Mouse (Mus musculus) kidney, postnatal 10 days (tissue): ENCODE measurements around the gene Gzmm.
A peak's percentile ranks its signal among the peaks of the same experiment; 100 is the strongest.

Experiments used
- DNase-seq: peaks from one replicate; pipeline ENCODE4 v3.0.0; 2021; ENCODE audit warnings: mixed read lengths

The Gzmm gene

DNA sequence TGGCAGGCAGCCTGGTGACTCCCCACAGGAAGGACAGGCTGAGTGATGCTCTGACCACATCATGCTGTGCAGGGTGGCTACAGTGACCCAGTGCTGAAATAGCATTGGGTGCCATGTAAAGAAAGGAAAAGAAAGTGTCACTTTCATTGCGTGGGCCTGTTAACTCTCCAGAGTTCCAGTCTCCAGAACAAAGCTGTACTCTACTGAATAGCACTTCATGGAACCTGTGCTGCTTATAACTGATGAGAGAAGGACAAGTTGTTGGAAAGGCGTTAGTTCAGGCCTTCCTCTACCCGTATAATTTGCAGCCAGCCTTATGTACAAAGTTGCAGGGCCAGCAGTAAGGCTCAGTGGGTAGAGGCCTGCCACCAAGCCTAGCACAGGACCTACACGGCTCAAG, at the start of gene Gzmm:
Gene Gzmm (plus strand): TSS at position 301 of the 400 bp plus-strand sequence.
- DNase-seq = no peak

DNA sequence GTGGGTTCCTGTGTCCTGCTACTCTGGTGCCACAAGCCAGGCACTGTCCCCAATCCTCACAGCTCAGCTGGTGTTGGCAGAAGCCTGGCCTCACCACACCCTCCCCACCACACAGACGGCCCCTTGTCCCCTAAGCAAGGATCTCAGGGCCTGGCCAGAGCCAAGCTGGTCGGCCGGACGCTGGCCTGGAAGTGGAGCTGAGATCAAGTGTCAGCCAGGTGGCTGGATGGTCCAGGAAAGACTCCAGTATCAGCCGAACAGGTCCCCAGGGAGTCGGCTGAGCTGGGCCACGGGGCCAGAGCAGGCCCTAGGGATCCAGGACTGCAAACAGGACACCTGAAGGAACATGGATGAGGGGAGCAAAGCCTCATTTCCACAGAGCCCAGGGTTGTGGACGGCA, 43.1 kb upstream of the Gzmm start, which contains the start of gene Odf3l2:
Gene Odf3l2 (minus strand): TSS at position 28 of the 400 bp plus-strand sequence.
- DNase-seq = no peak

DNA sequence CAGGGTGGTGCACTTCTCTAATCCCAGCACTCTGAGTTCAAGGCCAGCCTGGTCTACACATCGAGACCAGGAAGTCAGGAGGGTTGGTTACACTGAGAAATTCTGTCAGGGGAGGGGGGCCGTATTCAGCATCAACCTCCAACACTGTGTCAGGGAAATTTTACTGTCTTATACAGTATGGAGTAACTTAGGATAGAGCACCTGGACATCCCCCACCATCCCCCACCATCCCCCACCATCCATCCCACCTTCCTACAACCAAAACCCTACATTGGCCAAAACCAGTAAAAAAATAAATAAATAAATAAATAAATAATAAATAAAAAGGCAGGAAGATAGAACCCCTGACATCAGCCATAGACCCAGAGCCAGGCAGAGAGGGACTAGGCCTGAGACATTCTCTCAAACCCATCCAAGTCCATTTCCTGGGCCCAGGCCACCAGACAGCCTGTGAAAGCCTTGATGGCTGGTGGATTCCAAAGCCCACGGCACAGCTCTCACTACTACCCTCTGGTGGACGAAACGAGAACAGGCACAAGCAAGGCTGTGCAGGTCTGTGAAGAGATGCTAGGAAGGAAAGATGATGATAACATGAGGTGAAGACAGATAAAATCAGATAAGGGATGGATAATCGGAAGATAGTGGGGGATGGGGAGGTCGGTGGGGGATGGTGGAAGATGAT, 39.6 kb upstream of the Gzmm start:
- DNase-seq = peak; percentile 86

DNA sequence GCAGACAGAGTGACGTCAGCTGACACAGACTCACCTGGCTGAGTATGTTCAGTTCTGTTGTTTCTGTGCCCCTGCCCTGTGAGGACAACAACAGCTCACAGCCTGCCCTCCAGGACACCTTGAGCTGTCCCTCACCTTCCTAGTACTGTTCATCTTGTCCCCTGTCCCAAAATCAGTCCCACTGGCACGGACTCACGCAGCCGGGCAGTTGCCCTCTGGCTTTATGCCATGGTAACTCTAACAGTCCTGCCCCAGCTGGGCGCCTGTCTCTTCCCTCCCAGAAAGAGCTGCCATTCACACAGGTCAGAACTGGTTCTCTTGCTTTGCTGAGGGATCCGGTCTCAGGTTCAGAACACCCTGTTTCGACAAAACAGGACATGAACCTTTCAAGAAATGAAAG, 36.0 kb upstream of the Gzmm start:
- DNase-seq = no peak

DNA sequence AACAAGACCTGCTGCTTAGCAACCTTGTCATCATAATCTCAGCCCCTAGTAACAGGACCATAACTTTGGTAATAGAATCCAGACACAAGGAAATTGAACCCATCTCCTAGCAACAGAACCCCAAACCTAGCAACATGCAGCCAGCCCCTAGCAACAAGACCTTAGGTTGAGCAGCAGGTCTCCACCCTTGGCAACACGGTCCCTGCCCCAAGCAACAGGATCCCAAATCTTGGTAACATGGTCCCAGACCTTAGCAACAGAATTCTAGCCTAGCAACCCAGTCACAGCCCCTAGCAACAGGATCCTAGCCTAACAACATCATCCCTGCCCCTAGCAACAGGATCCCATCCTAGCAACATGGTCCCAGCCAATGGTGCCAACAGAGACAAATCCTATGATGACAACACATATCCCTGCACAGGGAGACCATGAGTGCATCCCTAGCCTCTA, 33.8 kb upstream of the Gzmm start:
- no peak for DNase-seq

DNA sequence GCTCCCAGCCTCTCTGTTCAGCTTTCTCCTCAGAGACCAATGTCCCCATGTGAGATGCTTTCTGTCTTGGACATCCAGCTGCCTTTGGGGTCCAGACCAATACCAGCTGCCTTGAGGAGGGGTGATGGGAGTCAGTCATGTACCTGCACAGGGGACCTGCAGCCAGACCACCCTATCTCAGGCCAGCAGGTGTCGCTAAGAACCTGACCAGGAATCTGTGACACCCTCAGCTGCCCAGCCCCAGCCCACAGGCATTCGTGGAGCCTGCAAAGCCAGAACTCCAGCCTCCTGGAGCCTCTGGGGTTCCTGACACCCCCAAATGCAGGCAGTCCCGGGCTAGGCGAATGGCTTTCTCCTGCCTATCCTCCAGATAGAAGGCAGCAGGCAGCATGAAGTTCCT, 30.0 kb upstream of the Gzmm start:
- peak; percentile 64 for DNase-seq

DNA sequence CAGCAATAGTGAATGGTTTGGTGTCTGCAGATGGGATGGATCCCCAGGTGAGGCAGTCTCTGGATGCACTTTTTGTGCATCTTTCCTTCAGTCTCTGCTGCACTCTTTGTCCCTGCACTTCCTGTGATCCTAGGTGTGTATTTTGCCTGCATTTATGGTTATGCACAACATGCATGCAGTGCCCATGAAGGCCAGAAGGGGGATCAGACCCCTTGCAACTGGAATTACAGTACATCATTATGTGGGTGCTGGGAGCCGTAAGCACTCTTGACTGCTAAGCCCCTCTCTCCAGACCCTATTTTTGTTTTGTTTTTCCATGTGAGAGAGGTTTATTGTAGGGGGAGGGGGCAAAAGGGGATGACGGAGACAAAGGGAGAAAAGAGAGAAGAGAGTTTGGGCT, 28.5 kb upstream of the Gzmm start:
- peak; percentile 31 for DNase-seq

DNA sequence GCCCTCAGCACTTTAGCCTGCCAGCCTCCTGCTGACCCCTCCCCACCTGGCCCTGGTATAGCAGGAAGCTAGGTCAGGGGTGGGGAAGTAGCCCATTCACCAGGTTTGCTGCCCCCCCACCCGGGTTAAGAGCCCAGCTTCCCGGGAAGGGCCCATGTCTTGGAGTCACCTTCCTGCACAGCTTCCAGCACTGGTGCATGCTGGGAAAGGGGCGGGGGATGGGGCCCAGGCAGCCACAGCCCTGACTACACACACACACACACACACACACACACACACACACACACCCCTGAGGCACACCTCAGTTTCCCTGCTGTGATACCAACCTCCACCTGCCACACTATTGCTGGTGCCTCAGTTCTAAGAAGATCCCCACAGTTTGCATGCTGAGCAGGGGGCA, 27.0 kb upstream of the Gzmm start:
- peak; percentile 30 for DNase-seq

DNA sequence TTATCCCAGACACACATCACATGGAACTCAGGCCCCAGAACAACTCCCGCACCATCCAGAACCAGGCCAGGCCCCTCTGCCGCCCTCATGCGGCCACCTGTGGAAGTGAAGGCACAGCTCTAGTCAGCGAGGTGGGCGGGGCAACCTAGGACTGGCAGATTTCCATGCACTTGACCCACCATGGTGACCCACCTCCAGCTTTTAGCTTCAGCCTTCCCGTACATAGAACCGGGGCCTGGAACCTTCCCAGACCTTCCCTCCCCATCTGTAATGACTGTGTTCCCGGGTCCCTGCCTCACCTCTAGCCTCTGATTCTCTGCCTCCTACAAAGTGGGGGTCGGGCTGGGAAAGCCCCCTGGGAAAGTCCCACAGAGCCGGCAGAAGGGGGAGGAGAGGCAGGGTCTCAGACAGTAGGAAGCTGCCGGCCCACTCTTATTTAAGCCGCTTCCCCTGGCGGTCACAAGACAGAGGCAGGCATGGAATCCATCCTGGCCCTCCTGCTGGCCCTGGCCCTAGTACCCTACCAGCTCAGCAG, 24.6 kb upstream of the Gzmm start, which contains the start of gene Madcam1:
Gene Madcam1 (plus strand): TSS at position 429 of the 535 bp plus-strand sequence.
- peak; percentile 84 for DNase-seq

DNA sequence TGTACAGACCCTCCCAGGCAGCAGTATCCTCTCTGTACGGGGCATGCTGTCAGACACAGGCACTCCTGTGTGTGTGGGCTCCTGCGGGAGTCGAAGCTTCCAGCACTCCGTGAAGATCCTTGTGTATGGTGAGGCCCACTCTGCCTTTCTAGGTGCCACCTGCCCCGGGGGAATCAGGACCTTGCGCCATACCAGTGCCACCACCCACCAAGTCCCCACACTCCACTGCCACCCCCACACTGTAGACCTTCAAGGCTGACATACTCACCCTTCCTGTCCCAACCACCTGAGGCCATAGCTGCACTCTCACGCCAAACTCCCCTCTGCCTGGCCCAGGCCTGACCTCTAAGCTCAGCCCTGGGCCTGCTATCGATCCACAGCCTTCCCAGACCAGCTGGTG, 23.8 kb upstream of the Gzmm start:
- no peak for DNase-seq

DNA sequence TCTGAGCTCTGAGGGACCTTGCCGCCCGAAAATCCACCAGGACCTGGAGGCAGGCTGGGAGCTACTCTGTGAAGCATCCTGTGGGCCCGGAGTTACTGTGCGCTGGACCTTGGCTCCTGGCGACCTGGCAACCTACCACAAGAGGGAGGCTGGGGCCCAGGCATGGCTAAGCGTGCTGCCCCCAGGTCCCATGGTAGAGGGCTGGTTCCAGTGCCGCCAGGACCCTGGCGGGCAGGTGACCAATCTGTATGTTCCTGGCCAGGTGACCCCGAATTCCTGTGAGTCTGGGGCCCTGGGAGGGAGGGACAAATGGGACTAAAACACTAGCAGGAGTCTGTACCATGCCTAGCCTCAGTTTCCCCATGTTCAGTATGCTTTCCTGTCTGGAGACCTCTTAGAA, 22.3 kb upstream of the Gzmm start:
- DNase-seq = no peak

DNA sequence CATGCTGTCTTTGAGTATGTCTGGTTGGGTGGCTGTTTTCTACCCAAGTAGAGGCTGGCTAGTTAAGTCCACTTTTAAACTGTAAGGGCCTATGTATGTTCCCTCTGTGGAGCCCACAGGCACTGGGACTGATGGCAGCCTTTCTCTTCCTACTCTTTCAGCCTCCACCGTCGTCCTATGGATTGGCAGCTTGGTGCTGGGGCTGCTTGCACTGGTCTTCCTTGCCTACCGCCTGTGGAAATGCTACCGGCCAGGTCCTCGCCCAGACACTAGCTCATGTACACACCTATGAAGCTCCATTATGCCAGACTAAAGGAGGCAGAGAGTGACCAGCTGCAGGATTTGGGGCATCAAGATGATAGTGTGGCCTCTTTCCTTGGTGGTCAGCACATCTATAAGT, 20.7 kb upstream of the Gzmm start:
- DNase-seq = no peak

DNA sequence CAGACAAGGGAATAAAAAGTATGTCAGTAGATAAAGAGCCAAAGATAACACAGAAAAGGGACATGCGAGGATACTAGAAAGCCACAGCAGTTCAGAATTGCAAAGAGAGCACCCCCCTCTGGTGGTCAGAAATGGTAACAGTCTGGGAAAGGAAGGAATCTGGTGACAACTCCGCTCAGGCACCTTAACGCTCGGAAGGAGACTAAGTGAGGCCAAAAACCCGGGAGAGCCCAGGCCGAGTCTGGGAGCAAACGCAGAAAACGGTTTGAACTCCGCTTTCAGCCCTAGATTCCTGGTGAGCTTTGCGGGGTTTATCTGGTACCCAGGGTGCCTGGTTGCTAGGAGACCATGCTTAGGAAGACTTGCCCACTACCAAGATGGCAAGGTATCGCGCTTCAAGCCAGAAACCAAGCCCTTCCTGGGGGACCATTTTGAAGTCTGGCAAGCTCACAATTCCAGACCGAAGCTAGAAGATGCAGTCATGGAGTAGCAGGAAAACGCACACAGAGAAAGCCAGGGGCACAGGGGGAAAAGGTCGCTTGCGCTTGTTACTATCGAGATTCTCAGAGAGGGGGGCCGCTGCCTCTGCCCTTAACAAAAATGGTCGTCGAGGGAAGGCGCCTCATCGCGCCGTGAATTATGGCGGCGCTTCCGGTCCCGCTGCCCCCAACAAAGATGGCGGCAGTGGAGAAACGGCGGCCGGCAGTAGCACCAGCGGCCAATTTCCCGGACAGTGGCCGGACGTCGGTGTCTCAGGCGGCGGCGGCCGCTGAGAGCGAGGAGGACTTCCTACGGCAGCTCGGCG, 19.8 kb upstream of the Gzmm start, which contains the start of gene Tpgs1:
Gene Tpgs1 (plus strand): TSS at position 599 of the 805 bp plus-strand sequence.
- peak; percentile 93 for DNase-seq

DNA sequence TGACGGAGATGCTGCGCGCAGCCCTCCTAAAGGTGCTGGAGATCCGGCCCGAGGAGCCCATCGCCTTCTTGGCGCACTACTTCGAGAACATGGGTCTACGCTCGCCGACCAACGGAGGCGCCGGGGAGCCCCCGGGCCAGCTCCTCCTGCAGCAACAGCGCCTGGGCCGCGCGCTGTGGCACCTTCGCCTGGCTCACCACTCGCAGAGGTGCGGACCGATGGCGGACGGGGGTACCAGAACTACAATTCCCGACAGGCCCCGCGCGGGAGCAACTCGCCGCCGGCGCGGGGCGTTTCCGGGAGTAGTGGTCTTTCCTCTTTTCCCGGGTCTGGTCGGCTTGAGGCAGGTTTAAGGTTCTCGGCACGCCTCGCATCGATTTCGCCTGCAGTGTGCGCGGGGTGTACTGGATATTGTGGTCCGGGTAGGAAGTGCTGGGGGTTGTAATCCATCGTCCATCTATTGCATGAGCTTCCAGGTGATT, 19.2 kb upstream of the Gzmm start:
- DNase-seq = peak; percentile 86

DNA sequence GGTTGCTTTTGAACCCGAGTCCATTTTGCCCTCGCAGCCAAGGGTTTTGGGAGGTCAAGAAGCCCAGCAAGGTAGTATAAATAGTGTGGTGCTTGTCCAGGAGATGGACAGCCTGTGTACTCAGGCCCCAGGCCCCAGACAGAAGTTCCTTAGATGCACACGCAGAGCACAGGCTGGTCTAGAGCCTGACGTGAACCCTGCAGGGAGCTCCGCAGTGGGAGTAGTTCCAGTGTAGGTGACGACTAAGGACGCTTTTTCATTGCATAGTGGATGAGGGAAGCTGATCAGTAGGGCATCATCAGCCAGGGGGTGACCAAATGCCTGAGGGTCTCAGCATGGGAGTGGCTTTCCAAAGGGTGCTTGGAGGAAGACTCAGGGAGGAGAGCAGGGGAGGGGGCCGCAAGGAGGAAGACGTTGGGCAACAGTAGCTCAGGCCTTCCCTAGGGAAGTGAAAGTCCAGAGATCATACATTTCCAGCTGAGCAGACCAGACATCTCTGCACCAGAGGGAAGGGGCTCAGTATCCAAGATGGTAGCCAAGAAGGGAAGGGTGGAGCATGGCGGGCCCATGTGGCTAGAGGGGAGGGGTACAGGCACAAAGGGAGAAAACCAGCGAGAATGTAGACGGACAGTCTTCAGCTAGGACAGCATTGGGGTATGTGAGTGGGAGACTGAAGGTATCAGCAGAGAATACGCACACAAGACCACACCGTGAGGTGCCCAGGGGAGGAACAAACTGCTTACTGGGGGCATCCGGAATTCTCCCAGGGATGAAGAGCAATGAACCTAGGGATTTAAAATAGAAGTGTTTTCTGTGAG, 18.5 kb upstream of the Gzmm start:
- no peak for DNase-seq

DNA sequence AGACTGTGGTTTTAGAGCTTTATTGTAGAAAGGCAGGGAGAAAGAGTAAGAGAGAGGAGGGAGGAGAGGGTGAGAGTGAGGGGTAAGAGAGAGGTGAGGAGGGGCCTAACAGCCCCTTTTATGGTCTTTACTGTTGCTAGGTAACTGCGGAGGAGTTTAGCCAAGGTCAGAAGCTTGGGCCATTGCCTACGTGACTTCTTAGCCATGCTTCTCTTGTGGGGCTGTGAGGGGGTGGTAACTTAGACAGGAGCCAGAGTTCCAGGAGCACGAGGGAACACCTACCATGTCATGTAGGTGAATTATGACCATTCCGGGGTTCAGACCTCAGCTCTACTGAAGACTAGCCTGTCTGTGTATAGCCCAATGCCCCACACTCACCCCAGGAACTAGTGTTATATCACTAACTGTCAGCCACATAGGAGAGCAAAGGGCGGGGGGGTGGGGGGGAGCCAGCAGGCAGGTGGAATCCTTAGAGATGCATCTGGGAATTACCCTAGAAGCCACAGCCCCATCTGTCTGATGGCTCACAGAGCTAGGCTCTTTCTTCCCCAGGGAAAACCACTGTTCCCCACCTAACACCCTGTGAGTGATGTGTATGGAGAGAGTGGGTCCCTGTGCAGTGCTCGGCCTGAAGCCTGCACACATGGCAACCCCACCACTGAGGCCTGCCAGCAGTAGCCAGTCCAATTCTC, 17.3 kb upstream of the Gzmm start:
- DNase-seq = peak; percentile 18

DNA sequence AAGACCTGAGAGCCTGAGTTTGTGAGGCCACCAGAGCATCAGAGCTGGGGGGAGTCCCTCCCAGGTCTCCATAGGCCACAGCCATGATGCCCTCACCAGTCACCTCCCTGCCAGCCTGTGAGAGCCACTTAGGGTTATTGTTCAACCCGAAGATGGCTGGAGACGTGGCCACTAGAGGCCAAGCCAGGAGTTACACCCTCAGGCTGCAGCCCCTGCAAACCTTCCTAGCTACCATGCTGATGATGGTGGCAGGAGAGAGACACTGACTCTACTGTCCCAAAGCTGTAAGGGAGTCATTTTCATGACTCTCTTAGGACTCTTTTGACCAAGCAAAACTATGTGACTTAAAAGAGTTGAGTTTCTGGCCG, 16.7 kb upstream of the Gzmm start:
- DNase-seq = no peak

DNA sequence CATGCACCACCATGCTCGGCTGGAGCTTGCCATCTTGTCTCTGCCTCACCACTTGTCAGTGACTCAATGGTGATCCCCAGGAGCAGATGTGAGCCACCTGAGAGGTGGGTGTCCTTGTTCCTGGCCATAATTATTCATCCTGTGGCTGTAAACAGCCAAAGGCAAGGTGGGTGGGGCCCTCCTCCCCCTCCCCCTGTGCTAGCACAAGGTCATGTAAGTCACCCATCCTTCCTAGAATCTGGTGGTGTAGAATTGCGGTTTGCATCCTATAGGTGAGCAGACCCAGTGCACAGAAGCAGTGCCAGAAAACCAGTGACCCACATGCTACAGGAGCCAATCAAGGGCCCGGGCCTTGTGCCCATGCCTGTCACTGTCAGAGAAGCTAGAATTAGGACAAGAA, 15.8 kb upstream of the Gzmm start:
- DNase-seq = no peak

DNA sequence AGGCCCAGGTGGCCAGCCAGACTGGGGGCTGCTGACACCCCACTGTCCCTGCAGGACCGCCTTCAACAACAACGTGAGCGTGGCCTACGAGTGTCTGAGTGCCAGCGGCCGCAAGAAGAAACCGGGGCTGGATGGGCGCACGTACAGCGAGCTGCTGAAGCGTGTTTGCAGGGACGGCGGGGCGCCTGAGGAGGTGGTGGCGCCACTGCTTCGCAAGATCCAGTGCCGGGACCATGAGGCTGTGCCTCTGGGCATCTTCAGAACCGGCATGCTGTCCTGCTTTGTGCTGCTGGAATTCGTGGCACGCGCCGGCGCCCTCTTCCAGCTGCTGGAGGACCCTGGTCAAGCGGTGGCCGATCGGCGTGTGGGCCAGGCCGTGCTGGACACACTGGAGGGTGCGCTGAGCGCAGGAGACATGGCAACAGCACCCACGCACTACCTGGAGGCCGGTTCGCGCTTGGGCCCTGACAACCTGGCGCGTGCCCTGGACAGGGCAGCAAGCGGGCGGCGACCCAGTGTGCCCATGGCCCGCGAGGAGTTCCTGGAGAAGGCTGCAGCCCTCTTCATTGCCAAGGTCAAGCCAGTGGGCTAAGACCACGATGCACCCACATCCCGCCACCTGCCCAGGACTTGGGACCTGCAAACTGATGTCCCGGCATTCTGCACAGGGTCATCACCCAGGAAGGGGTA, 13.3 kb upstream of the Gzmm start:
- DNase-seq = no peak

DNA sequence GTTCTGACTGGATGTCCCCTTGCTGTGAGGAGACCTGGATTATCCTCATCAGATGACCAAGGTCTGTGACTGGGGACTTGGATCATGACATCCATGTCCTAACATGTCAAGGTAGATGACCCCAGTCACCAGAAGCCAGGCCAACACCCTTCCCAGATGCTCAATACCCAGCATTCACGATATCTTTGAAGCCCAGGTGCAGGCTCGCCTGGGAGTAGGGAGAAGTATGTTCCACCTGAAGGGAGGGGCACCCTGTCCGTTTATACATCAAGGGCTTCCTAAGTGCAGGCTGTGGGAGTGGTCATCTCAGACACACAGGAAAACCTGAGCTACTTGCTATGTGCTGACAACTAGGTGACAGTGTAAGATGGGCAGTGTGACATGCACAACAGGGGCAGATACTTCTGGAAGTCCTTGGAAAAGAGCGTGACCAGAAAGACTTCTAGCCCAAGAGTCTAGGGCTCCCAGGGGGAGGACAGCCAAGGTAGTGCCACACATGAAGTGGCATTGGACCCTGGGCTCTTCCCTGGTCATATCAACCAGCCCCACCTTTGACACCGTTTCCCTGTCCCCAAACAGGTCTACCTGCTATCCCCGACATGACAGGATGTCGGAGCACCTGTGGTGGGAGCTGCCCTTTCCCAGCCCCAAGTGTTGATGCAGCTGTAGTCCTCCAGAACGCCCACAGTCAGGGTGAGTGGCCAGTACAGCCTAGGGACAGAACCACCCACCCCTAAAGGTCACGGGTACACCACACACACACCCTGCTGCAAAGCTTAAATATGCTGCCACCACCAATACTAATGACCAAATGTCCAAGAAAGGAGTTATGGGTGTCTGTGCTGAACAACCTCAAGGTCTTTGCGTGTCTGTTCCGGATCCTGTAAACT, 8.0 kb upstream of the Gzmm start:
- DNase-seq = no peak
